Mouse (Mus musculus): ENCODE results near the gene Ipo5.

Ipo5 gene

DNA sequence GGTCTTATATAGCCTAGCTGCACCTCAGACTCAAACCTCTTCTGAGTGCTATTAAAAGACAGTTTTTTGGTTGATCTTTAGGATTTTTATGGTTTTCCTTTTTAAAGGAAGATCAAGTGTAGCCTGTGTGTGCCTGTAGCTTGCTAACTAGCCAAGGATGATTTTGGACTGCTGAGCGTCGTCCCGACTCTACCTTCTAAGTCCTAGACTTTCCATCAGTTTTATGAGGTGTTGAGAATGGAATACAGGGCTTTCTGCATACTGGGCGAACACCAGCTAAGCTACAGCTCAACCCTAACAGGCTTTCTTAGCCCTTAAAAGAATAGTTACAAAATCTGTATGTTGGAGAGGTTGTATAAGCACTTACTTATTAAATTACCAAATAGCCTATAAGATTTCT, 13.0 kb downstream of the Ipo5 start:
- no peak for DNase-seq (ENCODE audit: low spot score in 2 of 2)

DNA sequence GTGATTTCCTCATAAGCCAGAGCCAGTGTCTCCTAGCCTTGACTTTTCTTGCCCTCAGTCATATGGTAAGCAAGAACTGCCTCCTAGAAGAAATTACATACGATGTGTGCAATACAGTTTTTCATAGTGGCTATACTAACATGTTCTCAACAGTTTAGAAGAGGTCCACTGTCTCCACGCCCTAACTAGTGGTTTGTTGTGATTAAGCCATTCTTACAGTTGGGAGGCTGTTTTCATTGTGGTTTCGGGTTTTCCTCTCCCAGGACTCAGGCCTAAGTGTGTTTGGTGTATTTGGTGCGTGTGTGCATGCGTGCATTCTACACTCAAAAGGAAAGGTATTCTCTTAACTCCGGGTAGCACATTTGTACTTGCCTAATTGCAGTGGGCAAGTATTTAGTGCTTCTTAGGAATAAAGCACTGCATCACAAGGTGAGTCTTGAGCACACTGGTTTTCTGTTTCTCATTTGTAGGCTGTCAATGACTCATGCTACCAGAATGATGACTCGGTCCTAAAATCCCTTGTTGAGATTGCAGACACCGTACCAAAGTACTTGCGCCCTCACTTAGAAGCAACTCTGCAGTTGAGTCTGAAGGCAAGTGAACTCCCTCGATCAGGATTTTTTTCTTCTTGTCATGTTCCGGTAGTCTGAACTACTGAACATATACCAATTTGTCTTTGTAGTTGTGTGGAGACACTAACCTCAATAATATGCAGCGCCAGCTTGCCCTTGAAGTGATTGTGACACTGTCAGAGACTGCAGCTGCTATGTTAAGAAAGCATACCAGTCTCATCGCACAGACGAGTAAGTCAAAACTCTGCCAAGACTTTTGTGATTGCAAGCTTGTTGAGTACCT, 14.9 kb downstream of the Ipo5 start:
- DNase-seq (ENCODE audit: low spot score in 2 of 2) = no peak

DNA sequence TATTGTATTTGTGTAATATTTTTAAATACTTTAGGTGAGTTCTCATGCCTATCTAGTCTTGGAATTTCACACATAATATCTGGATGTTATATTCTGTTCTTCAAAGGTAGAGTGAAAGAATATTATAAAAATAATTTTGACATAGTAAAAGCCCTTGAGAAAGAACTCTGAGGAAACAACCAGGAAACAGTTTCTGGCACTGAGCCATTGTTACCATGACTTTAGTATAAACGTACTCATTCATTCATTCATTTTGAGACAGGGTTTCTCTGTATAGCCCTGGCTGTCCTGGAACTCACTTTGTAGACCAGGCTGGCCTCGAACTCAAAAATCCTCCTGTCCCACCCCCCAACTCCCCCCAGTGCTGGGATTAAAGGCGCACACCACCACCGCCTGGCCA, 20.2 kb downstream of the Ipo5 start:
- DNase-seq (ENCODE audit: low spot score in 2 of 2) = no peak

DNA sequence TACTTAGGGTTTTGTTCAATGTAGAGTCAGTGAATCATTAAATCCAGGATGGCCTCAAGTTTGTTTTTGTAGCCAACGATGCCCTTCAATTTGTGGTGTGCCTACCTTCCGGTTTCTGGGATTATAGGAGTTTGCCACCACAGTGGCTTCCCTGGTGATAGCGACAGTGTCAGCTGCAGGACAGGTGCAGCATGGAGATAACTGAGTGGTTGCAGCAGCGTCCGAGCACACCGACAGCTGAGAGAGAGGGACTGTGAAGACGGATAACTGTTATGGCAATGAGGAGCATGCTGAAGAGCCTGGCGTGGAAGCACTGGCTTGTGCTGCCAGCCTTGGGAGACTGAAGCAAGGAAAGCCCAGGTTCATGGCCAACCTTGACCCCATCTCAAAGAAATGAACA, 22.6 kb downstream of the Ipo5 start:
- no peak for DNase-seq (ENCODE audit: low spot score in 2 of 2)

DNA sequence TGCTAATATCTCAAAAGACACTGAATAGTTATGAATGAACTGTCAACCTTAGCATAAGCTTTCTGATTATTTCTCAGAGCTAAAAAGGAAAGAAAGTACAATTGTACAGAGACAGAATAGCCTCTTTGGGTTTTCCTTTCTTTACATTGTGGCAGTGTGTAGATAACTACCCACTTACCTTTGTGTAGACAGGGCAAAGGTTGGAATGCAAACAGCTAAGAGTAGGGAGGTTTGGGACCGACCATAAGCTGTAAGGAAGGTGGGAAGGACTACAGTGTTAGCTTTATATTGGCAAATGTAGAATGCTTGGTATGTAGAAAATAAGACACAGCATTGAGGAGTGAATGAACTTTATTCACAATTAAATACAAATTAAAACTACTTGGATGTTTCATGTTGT, 26.1 kb downstream of the Ipo5 start:
- no peak for DNase-seq (ENCODE audit: low spot score in 2 of 2)

DNA sequence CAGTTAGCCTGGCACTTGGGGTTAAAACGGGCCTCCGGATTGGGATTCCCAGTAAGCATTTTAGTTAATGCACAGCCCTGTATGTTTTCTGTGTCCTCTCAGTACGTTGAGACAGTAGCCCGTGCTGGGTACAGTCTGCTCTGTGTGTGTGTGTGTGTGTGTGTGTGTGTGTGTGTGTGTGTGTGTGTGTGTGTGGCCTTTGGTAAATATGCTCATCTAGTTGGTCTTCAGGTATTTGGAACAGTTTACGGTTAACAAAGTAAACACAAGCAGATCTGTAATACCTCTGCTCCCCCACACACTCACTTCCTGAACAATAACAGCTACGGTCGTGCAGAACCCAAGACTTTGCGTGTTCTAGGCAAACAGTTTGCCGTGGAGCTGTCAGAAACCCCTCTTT, 31.8 kb downstream of the Ipo5 start:
- no peak for DNase-seq (ENCODE audit: low spot score in 2 of 2)

DNA sequence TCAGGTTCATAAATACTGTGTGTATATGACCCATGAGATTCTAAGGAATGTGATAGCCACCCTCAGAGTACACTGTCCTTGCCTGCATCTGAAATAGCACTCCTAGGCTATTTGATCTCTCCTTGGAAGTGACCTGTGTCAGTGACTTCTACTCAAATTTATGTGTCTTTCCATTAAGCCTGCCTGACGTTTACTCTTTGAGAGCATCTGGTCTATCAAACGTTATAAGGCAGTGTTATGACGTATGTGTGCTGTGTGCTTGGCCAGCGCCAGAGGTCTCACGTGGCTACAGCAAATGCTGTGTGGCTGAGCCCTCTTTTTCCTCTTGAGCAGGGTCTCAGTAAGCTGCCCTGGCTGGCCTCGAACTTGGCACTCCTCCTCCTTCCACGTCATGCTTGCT, 34.1 kb downstream of the Ipo5 start:
- no peak for DNase-seq (ENCODE audit: low spot score in 2 of 2)

DNA sequence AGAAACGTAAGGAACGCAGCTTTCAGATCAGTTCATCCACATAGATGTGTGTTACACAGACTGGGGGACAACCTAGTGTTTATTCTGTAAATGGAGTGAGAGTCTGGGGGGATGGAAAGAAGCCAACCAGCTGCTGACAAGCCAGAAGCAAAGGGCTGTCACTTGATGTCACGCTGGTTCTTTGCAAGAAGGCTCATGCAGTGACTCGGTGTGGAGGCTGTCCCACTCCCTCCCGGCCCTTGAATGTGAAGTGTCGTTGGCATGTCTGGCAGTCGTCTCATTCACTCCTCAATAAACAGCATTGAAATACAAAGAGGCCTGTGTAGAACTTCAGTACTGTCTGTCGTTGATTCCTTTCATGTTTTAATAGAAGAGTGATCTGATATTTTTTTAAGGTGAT, 36.1 kb downstream of the Ipo5 start:
- DNase-seq (ENCODE audit: low spot score in 2 of 2) = no peak

DNA sequence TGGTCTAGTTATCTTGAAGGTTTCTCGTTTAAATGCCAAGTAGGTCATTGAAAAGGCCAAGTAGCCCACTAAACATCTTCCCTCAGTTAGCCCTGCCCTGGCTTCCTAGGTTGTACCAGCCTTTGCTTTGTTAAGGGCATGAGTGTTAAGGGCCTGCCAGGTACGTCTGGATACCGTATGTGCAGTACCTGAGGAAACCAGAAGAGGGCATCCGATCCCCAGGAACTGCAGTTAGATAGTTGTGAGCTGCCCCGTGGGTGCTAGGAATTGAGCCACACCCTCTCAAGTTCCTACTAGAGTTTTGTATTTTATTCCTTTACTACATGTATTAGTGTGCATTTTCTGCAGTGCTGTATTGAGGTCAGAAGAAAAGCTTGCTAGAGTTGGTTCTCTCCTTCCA, 38.0 kb downstream of the Ipo5 start:
- DNase-seq (ENCODE audit: low spot score in 2 of 2) = no peak

DNA sequence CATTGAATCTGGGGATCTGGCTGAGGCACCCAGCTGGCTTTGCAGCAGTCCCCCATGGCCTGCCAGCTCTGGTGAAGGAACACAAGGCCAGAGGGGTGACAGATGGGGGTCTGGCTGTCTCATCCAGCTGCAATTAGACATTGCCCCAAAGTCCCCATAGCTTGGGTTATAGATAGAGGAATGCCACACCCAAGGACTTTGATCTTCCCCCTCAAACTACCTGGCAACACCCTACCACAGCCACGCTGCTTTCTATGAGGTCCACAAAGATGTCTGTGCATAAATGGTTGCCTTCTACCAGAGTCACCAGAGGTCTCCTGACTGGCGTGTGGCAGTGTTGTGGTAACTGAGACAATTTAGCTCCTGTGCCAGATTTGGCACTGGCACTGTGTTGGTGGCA, 39.0 kb downstream of the Ipo5 start:
- DNase-seq (ENCODE audit: low spot score in 2 of 2) = no peak

DNA sequence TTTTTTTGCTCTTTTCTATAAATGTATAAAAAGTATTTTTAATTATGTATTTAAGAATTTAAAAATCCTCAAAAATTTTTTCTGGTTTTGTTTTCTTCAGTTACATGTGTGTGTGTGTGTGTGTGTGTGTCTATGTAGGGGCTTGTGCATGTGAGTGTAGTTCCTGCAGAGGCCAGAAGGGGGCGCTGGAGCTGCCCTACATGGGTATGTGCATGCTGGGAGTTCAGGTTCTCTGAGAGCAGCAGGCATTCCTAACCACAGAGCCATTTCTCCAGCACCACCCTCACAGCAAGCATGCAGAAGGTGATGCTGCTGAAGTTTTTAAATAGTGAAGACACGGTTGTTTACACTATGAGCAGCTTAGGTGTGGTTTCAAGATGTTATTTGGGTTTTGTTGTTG, 41.4 kb downstream of the Ipo5 start:
- no peak for DNase-seq (ENCODE audit: low spot score in 2 of 2)

DNA sequence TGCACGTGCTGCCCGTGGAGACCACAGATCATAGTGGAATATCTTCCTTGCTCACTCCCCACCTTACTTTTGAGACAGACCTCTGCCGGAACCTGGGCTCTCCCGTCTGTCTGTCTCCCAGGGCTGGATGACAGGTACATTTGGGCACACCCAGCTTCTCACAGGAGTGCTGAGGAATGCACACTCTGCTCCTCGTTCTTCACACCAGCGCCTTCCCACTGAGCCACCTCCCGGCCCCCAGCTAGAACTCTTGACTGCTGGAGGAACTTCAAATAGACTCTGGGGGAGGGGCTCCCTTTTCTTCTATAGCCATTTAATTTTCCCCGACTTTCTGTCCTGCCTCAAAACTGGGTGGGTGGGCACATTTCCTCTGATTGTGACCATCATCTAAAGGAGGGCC, 49.5 kb downstream of the Ipo5 start:
- no peak for DNase-seq (ENCODE audit: low spot score in 2 of 2)

DNA sequence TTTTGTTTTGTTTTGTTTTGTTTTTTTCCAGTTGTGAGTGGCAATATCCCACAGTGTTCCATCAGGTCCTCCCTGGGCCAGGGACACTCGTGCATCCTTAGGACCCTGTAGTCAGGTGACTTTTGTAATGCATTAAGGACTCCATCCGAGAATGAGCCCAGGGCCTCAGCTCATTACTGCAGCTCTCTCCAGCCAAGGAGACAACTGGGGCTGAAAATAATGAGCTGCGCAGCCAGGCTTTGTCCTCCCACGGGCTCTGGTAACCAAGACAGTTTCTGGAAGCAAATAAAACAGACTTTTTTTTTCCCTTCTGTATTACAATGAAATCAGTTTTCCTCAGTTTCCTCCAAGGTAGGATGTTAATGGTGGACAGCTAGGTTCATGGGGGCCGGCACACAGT, 50.0 kb downstream of the Ipo5 start:
- no peak for DNase-seq (ENCODE audit: low spot score in 2 of 2)

DNA sequence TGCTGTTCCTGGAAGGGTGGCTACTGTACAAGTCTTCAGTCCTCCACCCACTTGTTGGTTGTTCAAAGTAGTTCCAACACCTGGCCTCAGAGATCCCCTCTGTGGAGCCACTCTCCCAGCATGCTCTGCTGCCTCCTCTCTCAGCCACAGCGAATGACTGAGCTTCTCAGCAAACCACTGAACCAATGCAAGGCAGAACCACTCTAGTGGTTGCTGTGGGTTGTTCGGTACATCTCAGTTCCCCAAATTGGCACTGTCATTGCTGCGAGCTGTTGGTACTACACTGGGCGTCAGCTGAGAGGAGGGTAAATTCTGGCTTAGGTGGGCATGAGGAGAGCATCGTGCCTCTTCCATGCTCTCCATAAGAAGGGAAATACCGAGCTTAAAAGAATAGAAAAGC, 56.0 kb downstream of the Ipo5 start:
- DNase-seq (ENCODE audit: low spot score in 2 of 2) = peak in 1 of 2 experiments; percentile 3

DNA sequence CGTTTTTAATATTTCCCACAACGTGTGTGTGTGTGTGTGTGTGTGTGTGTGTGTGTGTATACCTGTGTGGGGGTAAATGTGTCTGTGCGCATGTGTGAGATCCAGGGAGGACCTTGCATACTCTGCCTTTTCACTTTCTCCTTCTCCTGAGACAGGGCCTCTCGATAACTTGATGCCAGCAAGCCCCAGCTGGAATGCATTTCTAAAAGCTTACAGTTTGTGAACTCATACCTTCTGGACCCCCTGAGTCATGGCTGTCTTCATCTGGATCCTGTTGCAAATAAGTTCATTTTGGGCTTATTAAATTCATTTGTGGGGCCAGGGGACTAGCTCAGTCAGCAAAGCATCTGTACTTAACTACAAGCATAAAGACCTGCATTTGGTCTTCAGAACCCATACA, 57.7 kb downstream of the Ipo5 start:
- DNase-seq (ENCODE audit: low spot score in 2 of 2) = no peak

DNA sequence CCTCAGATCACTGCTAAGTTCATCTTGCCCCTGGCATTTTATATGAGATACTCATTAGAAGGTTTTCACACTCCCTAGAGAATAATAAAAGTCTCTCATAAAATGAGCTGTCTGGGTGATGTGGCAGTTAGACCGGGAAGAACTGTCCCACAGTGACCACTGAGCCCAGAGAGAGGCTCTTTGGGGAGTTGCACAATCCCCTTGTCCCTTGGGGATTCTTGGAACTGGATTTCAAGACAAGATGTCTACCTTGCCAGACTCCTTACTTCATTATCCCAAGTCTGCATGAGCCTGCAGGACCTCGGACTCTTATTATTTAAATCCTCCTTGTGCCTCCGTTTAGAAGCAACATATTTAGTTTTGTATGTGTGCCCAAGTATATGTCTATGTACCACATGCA, 58.6 kb downstream of the Ipo5 start:
- DNase-seq (ENCODE audit: low spot score in 2 of 2) = no peak

DNA sequence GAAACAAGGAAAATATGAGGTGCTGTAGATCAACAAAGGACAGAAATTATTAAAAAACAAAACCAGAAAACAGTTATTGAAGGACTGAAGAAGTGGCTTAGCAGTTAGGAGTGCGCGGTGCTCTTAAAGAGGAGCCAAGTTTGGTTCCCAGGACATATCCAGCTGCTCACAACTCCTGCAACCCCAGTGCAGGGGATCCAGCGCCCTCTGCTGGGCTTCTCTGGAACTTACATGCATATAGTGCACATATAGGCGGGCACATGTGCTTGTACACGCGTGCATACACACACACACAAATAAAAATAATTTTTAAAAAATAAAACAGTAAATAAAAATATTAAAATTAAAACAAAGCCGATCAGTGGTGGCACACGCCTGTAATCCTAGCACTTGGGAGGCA, 59.6 kb downstream of the Ipo5 start:
- no peak for DNase-seq (ENCODE audit: low spot score in 2 of 2)

DNA sequence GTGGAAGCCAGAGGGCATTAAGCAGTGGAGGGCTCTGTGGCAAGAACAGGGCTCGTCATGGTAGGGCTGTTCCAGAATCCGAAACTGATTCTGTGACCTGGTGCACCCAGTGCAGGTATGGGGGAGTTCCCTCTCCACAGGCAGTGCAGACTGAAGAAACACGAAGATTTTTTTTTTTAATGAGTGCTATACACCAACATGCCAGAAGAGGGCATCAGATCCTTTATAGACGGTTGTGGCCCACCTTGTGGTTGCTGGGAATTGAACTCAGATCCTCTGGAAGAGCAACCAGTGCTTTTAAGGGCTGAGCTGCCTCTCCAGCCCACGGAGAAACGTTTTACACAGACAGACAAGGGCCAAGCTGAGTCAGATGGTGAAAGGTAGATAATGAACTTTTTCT, 60.3 kb downstream of the Ipo5 start:
- DNase-seq (ENCODE audit: low spot score in 2 of 2) = no peak

DNA sequence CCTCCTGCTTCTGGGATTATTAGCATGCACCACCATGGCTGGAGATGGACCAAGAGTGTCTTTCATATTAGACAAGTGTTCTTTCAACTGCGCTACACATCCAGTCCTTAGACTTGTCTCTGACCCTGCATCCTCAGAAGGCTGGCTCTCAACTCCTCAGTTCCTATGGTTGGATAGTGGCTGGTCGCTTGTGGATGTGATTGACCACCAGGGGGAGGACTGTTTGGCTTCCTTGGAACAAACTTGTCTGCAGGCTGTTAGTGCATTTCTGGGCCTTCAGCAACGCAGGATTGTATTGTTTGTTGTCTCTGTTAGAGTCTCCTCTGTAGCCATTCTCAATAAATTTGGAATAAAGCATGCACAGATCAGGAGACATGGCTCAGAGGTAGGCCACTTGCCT, 68.5 kb downstream of the Ipo5 start:
- DNase-seq (ENCODE audit: low spot score in 2 of 2) = no peak

DNA sequence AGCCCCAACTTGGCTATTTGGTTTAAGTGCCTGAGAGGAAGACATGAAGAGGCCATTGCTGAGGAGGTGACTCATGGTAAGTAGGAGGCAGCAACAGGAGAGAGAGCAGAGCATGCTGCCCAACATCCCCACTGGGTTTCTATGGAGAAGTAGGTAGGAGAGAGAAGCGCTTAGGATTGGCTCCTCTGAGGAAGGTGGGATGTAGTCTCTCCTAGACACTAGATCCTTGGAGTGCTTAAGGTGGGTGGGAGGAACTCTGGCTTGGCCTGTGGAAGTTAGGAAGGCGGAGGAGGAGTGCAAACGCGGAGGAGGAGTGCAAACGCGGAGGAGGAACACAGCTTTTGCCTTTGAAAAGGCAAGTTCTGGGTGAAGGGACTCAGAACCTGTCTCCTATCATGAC, 78.1 kb downstream of the Ipo5 start:
- DNase-seq (ENCODE audit: low spot score in 2 of 2) = no peak
